Mouse (Mus musculus): ENCODE data around the gene Gm8879.
"Not testable (repeated sequence)": the region's sequence is repeated elsewhere in the genome, so short reads cannot be mapped to it uniquely, and the experiment has no call there.

Gm8879 gene

DNA sequence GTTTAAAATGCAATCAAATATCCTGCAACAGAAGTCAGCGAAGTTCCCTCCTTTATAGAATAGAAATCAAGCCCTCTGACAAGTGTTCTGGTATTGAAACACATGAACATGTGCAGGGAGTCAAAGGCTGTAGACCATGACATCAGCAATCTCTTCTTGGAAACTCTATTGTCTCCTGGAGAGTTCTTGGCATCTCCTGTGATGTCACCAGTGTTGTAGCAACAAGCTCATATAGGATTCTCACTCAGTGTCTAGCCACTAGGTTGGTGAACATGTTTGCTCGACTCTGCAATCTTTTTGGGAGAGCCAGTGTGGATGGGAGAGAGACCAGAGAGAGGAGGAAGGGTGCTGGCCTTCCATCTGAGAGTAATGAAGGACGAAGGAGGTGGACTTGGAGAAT, at the start of gene Gm8879:
Gene Gm8879, plus strand, starts transcription at position 301 of the 400 bp plus-strand sequence.
- in situ Hi-C loops (cut with MboI; ENCODE audit: low sequenced_read_pairs) = not testable (repeated sequence)

- in situ Hi-C loops (cut with MboI; ENCODE audit: low sequenced_read_pairs) = not testable (repeated sequence)
These were observed 10.6 kb downstream of the Gm8879 start for GRCm38 (mm10) chr5:11138031-11138430.

Measured in CH12F3 (cell line).